Mouse (Mus musculus): ENCODE measurements at regions not wholly inside any gene's neighbourhood (a gene's known extent, or its start where the extent isn't known, plus 50 kb on each side); places are given as distances from the start of the nearest gene placed in this dataset.

- Histone ChIP-seq H3K36me3 (ENCODE audit: control insufficient read depth in 1 of 2, insufficient read depth in 2 of 2, low read length in 2 of 2) (peaks cover 0 to 19% of the 10 kb centered on the region in 2 experiments; a peak in 2 of 4 replicates), H3K4me1 (ENCODE audit: control insufficient read depth in 1 of 2, insufficient read depth in 2 of 2, low read length in 2 of 2) (peaks cover 6 to 17% of the 10 kb centered on the region in 2 experiments), H3K79me2 (ENCODE audit: control insufficient read depth, insufficient read depth, low read length, poor library complexity) (no peaks in the 10 kb centered on the region), H3K9ac (ENCODE audit: control insufficient read depth, low read depth, low read length, poor library complexity, severe bottlenecking) (no peak overlapping the region), H3K9me3 (replicated peaks; ENCODE audit: insufficient read depth, low read length) (no peaks in the 10 kb centered on the region), H3K27ac (ENCODE audit: control insufficient read depth, low read depth, low read length) (no peak overlapping the region), H3K27me3 (ENCODE audit: control insufficient read depth in 1 of 2, insufficient read depth in 2 of 2, low read length in 2 of 2) (no peaks in the 10 kb centered on the region), H3K4me3 (ENCODE audit: control insufficient read depth in 1 of 2, insufficient read depth in 1 of 2, low read depth in 2 of 2, low read length in 2 of 2) (no peak overlapping the region)
- TF ChIP-seq ZMIZ1 (IDR thresholded peaks at IDR 0.05; ENCODE audit: low read depth, low read length) (no peak), HCFC1 (IDR thresholded peaks at IDR 0.05; ENCODE audit: low read depth, low read length) (no peak), SIN3A (IDR thresholded peaks at IDR 0.05; ENCODE audit: low read length) (no peak), MYB (IDR thresholded peaks at IDR 0.05; ENCODE audit: low read depth, low read length) (no peak), ELF1 (IDR thresholded peaks at IDR 0.05; ENCODE audit: low read depth, low read length) (no peak), MXI1 (IDR thresholded peaks at IDR 0.05; ENCODE audit: low read depth, low read length) (no peak), TBP (IDR thresholded peaks at IDR 0.05; ENCODE audit: low read depth, low read length) (no peak), NELFE (IDR thresholded peaks at IDR 0.05; ENCODE audit: low read depth, low read length) (no peak), EP300 (IDR thresholded peaks at IDR 0.05; ENCODE audit: low read depth in 1 of 2, low read length in 2 of 2) (no peak), POLR2AphosphoS2 (IDR thresholded peaks at IDR 0.05; ENCODE audit: low read length) (no peak), CHD2 (IDR thresholded peaks at IDR 0.05; ENCODE audit: low read length) (no peak), JUND (IDR thresholded peaks at IDR 0.05; ENCODE audit: low read depth, low read length) (no peak)
- no peak for DNase-seq (ENCODE audit: low read depth, low spot score)
These were observed 102.8 kb upstream of the Tbl1xr1 start for GRCm38 (mm10) chr3:21973681-21974080.

- Histone ChIP-seq H3K4me1 (ENCODE audit: control insufficient read depth in 1 of 2, insufficient read depth in 2 of 2, low read length in 2 of 2) (peaks cover 6 to 17% of the 10 kb centered on the region in 2 experiments), H3K27ac (ENCODE audit: control insufficient read depth, low read depth, low read length) (no peak overlapping the region), H3K9ac (ENCODE audit: control insufficient read depth, low read depth, low read length, poor library complexity, severe bottlenecking) (no peak overlapping the region), H3K36me3 (ENCODE audit: control insufficient read depth in 1 of 2, insufficient read depth in 2 of 2, low read length in 2 of 2) (peaks cover 0 to 19% of the 10 kb centered on the region in 2 experiments; a peak in 2 of 4 replicates), H3K79me2 (ENCODE audit: control insufficient read depth, insufficient read depth, low read length, poor library complexity) (no peaks in the 10 kb centered on the region), H3K9me3 (replicated peaks; ENCODE audit: insufficient read depth, low read length) (no peaks in the 10 kb centered on the region), H3K27me3 (ENCODE audit: control insufficient read depth in 1 of 2, insufficient read depth in 2 of 2, low read length in 2 of 2) (no peaks in the 10 kb centered on the region), H3K4me3 (ENCODE audit: control insufficient read depth in 1 of 2, insufficient read depth in 1 of 2, low read depth in 2 of 2, low read length in 2 of 2) (no peak overlapping the region)
- no peak for TF ChIP-seq MYC (IDR thresholded peaks at IDR 0.05; ENCODE audit: low read depth, low read length)
- no peak for TF ChIP-seq MEF2A (IDR thresholded peaks at IDR 0.05; ENCODE audit: extremely low read depth, insufficient replicate concordance, low read depth, low read length, poor library complexity, severe bottlenecking)
- TF ChIP-seq TCF12 (IDR thresholded peaks at IDR 0.05; ENCODE audit: low read depth, low read length) = no peak
- TF ChIP-seq USF2 (IDR thresholded peaks at IDR 0.05; ENCODE audit: borderline replicate concordance in 1 of 2, insufficient read depth in 1 of 2, low read depth in 1 of 2, low read length in 2 of 2) = no peak
- no peak for TF ChIP-seq ZMIZ1 (IDR thresholded peaks at IDR 0.05; ENCODE audit: low read depth, low read length)
- no peak for TF ChIP-seq POLR2AphosphoS2 (IDR thresholded peaks at IDR 0.05; ENCODE audit: low read length)
- TF ChIP-seq ETS1 (IDR thresholded peaks at IDR 0.05; ENCODE audit: low read depth, low read length) = no peak
- no peak for TF ChIP-seq CTCF (IDR thresholded peaks at IDR 0.05 in 2 of 3, conservative IDR thresholded peaks at IDR 0.05 in 1 of 3; ENCODE audit: control insufficient read depth in 1 of 3, insufficient read depth in 1 of 3, low read depth in 2 of 3, low read length in 3 of 3, poor library complexity in 1 of 3, severe bottlenecking in 1 of 3)
- no peak for TF ChIP-seq MXI1 (IDR thresholded peaks at IDR 0.05; ENCODE audit: low read depth, low read length)
- no peak for TF ChIP-seq GABPA (IDR thresholded peaks at IDR 0.05; ENCODE audit: low read depth, low read length)
- no peak for TF ChIP-seq USF1 (IDR thresholded peaks at IDR 0.05; ENCODE audit: low read depth, low read length)
- no peak for TF ChIP-seq RAD21 (IDR thresholded peaks at IDR 0.05; ENCODE audit: low read depth, low read length)
- no peak for TF ChIP-seq NELFE (IDR thresholded peaks at IDR 0.05; ENCODE audit: low read depth, low read length)
- TF ChIP-seq BHLHE40 (IDR thresholded peaks at IDR 0.05; ENCODE audit: borderline replicate concordance, low read depth, low read length) = no peak
- TF ChIP-seq JUND (IDR thresholded peaks at IDR 0.05; ENCODE audit: low read depth, low read length) = no peak
- no peak for DNase-seq (ENCODE audit: low read depth, low spot score)
These were observed 101.7 kb upstream of the Tbl1xr1 start for GRCm38 (mm10) chr3:21974766-21975165.

Measured in MEL (cell line).